Mouse (Mus musculus): ENCODE data around the gene Klf7.

Klf7 gene

GRCm38 (mm10) chr1:64104665-64105064 is 17.4 kb downstream of the Klf7 start:
- DNase-seq (ENCODE audit: low spot score), result no peak

GRCm38 (mm10) chr1:64101331-64101730 is 20.8 kb downstream of the Klf7 start:
- no peak for DNase-seq (ENCODE audit: low spot score)

GRCm38 (mm10) chr1:64098800-64099199 is 23.3 kb downstream of the Klf7 start:
- no peak for DNase-seq (ENCODE audit: low spot score)

GRCm38 (mm10) chr1:64097640-64098287 is 24.3 kb downstream of the Klf7 start:
- DNase-seq (ENCODE audit: low spot score), result no peak

GRCm38 (mm10) chr1:64093018-64093417 is 29.1 kb downstream of the Klf7 start:
- no peak for DNase-seq (ENCODE audit: low spot score)

- DNase-seq (ENCODE audit: low spot score), result no peak
Measured at GRCm38 (mm10) chr1:64091591-64091990, 30.5 kb downstream of the Klf7 start.

GRCm38 (mm10) chr1:64090566-64090965 is 31.5 kb downstream of the Klf7 start:
- DNase-seq (ENCODE audit: low spot score), result no peak

- DNase-seq (ENCODE audit: low spot score), result no peak
Measured at GRCm38 (mm10) chr1:64089691-64090090, 32.4 kb downstream of the Klf7 start.

- no peak for DNase-seq (ENCODE audit: low spot score)
Measured at GRCm38 (mm10) chr1:64088604-64089320, 33.3 kb downstream of the Klf7 start.

- DNase-seq (ENCODE audit: low spot score), result no peak
Measured at GRCm38 (mm10) chr1:64087657-64088603, 34.2 kb downstream of the Klf7 start.

- DNase-seq (ENCODE audit: low spot score), result no peak
Measured at GRCm38 (mm10) chr1:64085875-64086274, 36.2 kb downstream of the Klf7 start.

GRCm38 (mm10) chr1:64085361-64085760 is 36.7 kb downstream of the Klf7 start:
- no peak for DNase-seq (ENCODE audit: low spot score)

GRCm38 (mm10) chr1:64084706-64085105 is 37.4 kb downstream of the Klf7 start:
- DNase-seq (ENCODE audit: low spot score), result no peak

- DNase-seq (ENCODE audit: low spot score), result no peak
Measured at GRCm38 (mm10) chr1:64081791-64082190, 40.3 kb downstream of the Klf7 start.

GRCm38 (mm10) chr1:64081217-64081616 is 40.9 kb downstream of the Klf7 start:
- DNase-seq (ENCODE audit: low spot score), result no peak

GRCm38 (mm10) chr1:64080263-64080662 is 41.8 kb downstream of the Klf7 start:
- DNase-seq (ENCODE audit: low spot score), result no peak

GRCm38 (mm10) chr1:64078747-64079211 is 43.3 kb downstream of the Klf7 start:
- no peak for DNase-seq (ENCODE audit: low spot score)

- no peak for DNase-seq (ENCODE audit: low spot score)
Measured at GRCm38 (mm10) chr1:64078011-64078746, 43.9 kb downstream of the Klf7 start.

GRCm38 (mm10) chr1:64074051-64074450 is 48.0 kb downstream of the Klf7 start:
- DNase-seq (ENCODE audit: low spot score), result no peak

- no peak for DNase-seq (ENCODE audit: low spot score)
Measured at GRCm38 (mm10) chr1:64070947-64071346, 51.1 kb downstream of the Klf7 start.

- no peak for DNase-seq (ENCODE audit: low spot score)
Measured at GRCm38 (mm10) chr1:64066320-64067254, 55.5 kb downstream of the Klf7 start.
